Mouse (Mus musculus): Measurements from ENCODE around the gene Tex46.

Gene Tex46

GRCm38 (mm10) chr4:136626590-136626989 is 16.4 kb downstream of the Tex46 start:
- intact Hi-C loops (cut with DNase I) = no loop called here

- intact Hi-C loops (cut with DNase I) = no loop called here
Measured at GRCm38 (mm10) chr4:136631237-136631994, 21.2 kb downstream of the Tex46 start.

GRCm38 (mm10) chr4:136635995-136636394 is 25.8 kb downstream of the Tex46 start:
- intact Hi-C loops (cut with DNase I) = no loop called here

GRCm38 (mm10) chr4:136636511-136636910 is 26.3 kb downstream of the Tex46 start:
- intact Hi-C loops (cut with DNase I) = no loop called here

GRCm38 (mm10) chr4:136636983-136637562 is 26.8 kb downstream of the Tex46 start:
- intact Hi-C loops (cut with DNase I) = no loop called here

GRCm38 (mm10) chr4:136637563-136638229 is 27.5 kb downstream of the Tex46 start:
- intact Hi-C loops (cut with DNase I) = no loop called here

- intact Hi-C loops (cut with DNase I) = no loop called here
Measured at GRCm38 (mm10) chr4:136638230-136638750, 28.1 kb downstream of the Tex46 start.

- intact Hi-C loops (cut with DNase I) = no loop called here
Measured at GRCm38 (mm10) chr4:136638890-136639289, 28.7 kb downstream of the Tex46 start.

- intact Hi-C loops (cut with DNase I) = no loop called here
Measured at GRCm38 (mm10) chr4:136648922-136649479, 38.8 kb downstream of the Tex46 start.

- intact Hi-C loops (cut with DNase I) = loop anchor here (5.0 kb wide), 1 partner anchor 423 kb away; no protein-coding TSS in a partner anchor
Measured at GRCm38 (mm10) chr4:136649480-136650196, 39.4 kb downstream of the Tex46 start.

GRCm38 (mm10) chr4:136650261-136650660 is 40.0 kb downstream of the Tex46 start:
- intact Hi-C loops (cut with DNase I) = loop anchor here (5.0 kb wide), 1 partner anchor 422 kb away; no protein-coding TSS in a partner anchor

GRCm38 (mm10) chr4:136651357-136651811 is 41.1 kb downstream of the Tex46 start:
- intact Hi-C loops (cut with DNase I) = loop anchor here (5.0 kb wide), 1 partner anchor 421 kb away; no protein-coding TSS in a partner anchor

- intact Hi-C loops (cut with DNase I) = loop anchor here (5.0 kb wide), 1 partner anchor 420 kb away; no protein-coding TSS in a partner anchor
Measured at GRCm38 (mm10) chr4:136651882-136652527, 41.8 kb downstream of the Tex46 start.

GRCm38 (mm10) chr4:136652528-136652910 is 42.3 kb downstream of the Tex46 start:
- intact Hi-C loops (cut with DNase I) = loop anchor here (5.0 kb wide), 1 partner anchor 420 kb away; no protein-coding TSS in a partner anchor

- intact Hi-C loops (cut with DNase I) = loop anchor here (5.0 kb wide), 1 partner anchor 419 kb away; no protein-coding TSS in a partner anchor
Measured at GRCm38 (mm10) chr4:136653019-136653418, 42.8 kb downstream of the Tex46 start.

GRCm38 (mm10) chr4:136653692-136654234 is 43.5 kb downstream of the Tex46 start:
- intact Hi-C loops (cut with DNase I) = loop anchor here (5.0 kb wide), 1 partner anchor 419 kb away; no protein-coding TSS in a partner anchor

GRCm38 (mm10) chr4:136657914-136658313 is 47.7 kb downstream of the Tex46 start:
- intact Hi-C loops (cut with DNase I) = no loop called here

Measured in adrenal gland (tissue).